Mouse (Mus musculus) bone marrow, adult 2 months (tissue): ENCODE measurements around the gene Ipo4.

Experiments
- CTCF ChIP-seq: fragments of 200-500 bp; IDR thresholded peaks from 2 replicates; pipeline ENCODE4 v1.5.1; 2011; ENCODE audit warnings: low read length, control low read depth; ENCODE audit not compliant: control insufficient read depth, insufficient read depth
- POLR2A ChIP-seq: fragments of 200-500 bp; IDR thresholded peaks from 2 replicates; pipeline ENCODE4 v1.6.1; 2011; ENCODE audit warnings: low read depth, mild to moderate bottlenecking, control low read depth, low read length, borderline replicate concordance; ENCODE audit not compliant: control insufficient read depth

GRCm38 (mm10) chr14:55651528-55651927, 15.8 kb upstream of the Ipo4 start:
- TF ChIP-seq CTCF (no peak), POLR2A (no peak)
